Mouse (Mus musculus): ENCODE results near the gene Rhbdd1. TPM values are rescaled to one million over a fixed set of nuclear protein-coding genes. Genes with fewer than 3 reads are reported as not detected.

Gene Rhbdd1
- polyA plus RNA-seq, 1 experiment = 1.8 TPM

GRCm38 (mm10) chr1:82474461-82474961 is 158.3 kb downstream of the Rhbdd1 start:
- no peak for TF ChIP-seq GATA1 (IDR thresholded peaks at IDR 0.05; ENCODE audit: low read length)

GRCm38 (mm10) chr1:82475254-82475653 is 159.0 kb downstream of the Rhbdd1 start:
- TF ChIP-seq GATA1 (IDR thresholded peaks at IDR 0.05; ENCODE audit: low read length) = no peak

GRCm38 (mm10) chr1:82475821-82476220 is 159.6 kb downstream of the Rhbdd1 start:
- no peak for TF ChIP-seq GATA1 (IDR thresholded peaks at IDR 0.05; ENCODE audit: low read length)

GRCm38 (mm10) chr1:82476256-82476655 is 160.0 kb downstream of the Rhbdd1 start:
- no peak for TF ChIP-seq GATA1 (IDR thresholded peaks at IDR 0.05; ENCODE audit: low read length)

- no peak for TF ChIP-seq GATA1 (IDR thresholded peaks at IDR 0.05; ENCODE audit: low read length)
These were observed 160.5 kb downstream of the Rhbdd1 start for GRCm38 (mm10) chr1:82476746-82477145.

GRCm38 (mm10) chr1:82479696-82480487 is 163.6 kb downstream of the Rhbdd1 start:
- TF ChIP-seq GATA1 (IDR thresholded peaks at IDR 0.05; ENCODE audit: low read length) = no peak

- no peak for TF ChIP-seq GATA1 (IDR thresholded peaks at IDR 0.05; ENCODE audit: low read length)
These were observed 166.1 kb downstream of the Rhbdd1 start for GRCm38 (mm10) chr1:82482371-82482770.

- no peak for TF ChIP-seq GATA1 (IDR thresholded peaks at IDR 0.05; ENCODE audit: low read length)
These were observed 170.1 kb downstream of the Rhbdd1 start for GRCm38 (mm10) chr1:82486371-82486770.

GRCm38 (mm10) chr1:82491954-82492353 is 175.7 kb downstream of the Rhbdd1 start:
- TF ChIP-seq GATA1 (IDR thresholded peaks at IDR 0.05; ENCODE audit: low read length) = no peak

Other genes starting within 250 kb of the Rhbdd1 start
- gene Gm9747, start 83.3 kb upstream of the Rhbdd1 start, polyA plus RNA-seq (2012) = not detected in 2 replicates
- not detected in 2 replicates for gene Irs1, start 25.0 kb upstream of the Rhbdd1 start, polyA plus RNA-seq (2012)